Mouse (Mus musculus) frontal cortex, postnatal 25 days (tissue): ENCODE data around the gene Arfgef2.

ENCODE experiments used
- DNase-seq, 2 experiments: peaks; one replicate each; pipeline ENCODE4 v3.0.0; 2022; ENCODE audit warnings: low spot score in 2 of 2

Arfgef2 gene

GRCm38 (mm10) chr2:166805250-166806172, at the start of gene Arfgef2:
TSS of gene Arfgef2 (plus strand) at chr2:166805588.
- DNase-seq = peak; percentile 60 to 73

GRCm38 (mm10) chr2:166757969-166758368, 47.4 kb upstream of the Arfgef2 start:
- DNase-seq = no peak

GRCm38 (mm10) chr2:166764051-166764450, 41.3 kb upstream of the Arfgef2 start:
- no peak for DNase-seq

GRCm38 (mm10) chr2:166767591-166767990, 37.8 kb upstream of the Arfgef2 start:
- DNase-seq = no peak

GRCm38 (mm10) chr2:166771396-166771795, 34.0 kb upstream of the Arfgef2 start:
- no peak for DNase-seq

- DNase-seq = no peak
These were observed 31.8 kb upstream of the Arfgef2 start for GRCm38 (mm10) chr2:166773587-166773986.

- no peak for DNase-seq
These were observed 31.1 kb upstream of the Arfgef2 start for GRCm38 (mm10) chr2:166774275-166774674.

GRCm38 (mm10) chr2:166775357-166775893, 30.0 kb upstream of the Arfgef2 start:
- no peak for DNase-seq

GRCm38 (mm10) chr2:166776272-166776671, 29.1 kb upstream of the Arfgef2 start:
- DNase-seq = no peak

GRCm38 (mm10) chr2:166779956-166780355, 25.4 kb upstream of the Arfgef2 start:
- no peak for DNase-seq

GRCm38 (mm10) chr2:166780980-166781578, 24.3 kb upstream of the Arfgef2 start:
- DNase-seq = peak; percentile 71 to 79

GRCm38 (mm10) chr2:166784376-166784775, 21.0 kb upstream of the Arfgef2 start:
- no peak for DNase-seq

- DNase-seq = peak; percentile 80 to 88
These were observed 18.9 kb upstream of the Arfgef2 start for GRCm38 (mm10) chr2:166786353-166787004.

GRCm38 (mm10) chr2:166791738-166792137, 13.7 kb upstream of the Arfgef2 start:
- no peak for DNase-seq

GRCm38 (mm10) chr2:166792355-166792754, 13.0 kb upstream of the Arfgef2 start, which contains the start of gene Trp53rkb:
TSS of gene Trp53rkb (plus strand) at chr2:166792531.
- DNase-seq = no peak

GRCm38 (mm10) chr2:166793542-166794214, 11.7 kb upstream of the Arfgef2 start:
- DNase-seq = peak; percentile 65 to 81

- no peak for DNase-seq
These were observed 5.5 kb upstream of the Arfgef2 start for GRCm38 (mm10) chr2:166799615-166800472.

- DNase-seq = no peak
These were observed 4.9 kb upstream of the Arfgef2 start for GRCm38 (mm10) chr2:166800473-166800857.

- no peak for DNase-seq
These were observed 4.0 kb upstream of the Arfgef2 start for GRCm38 (mm10) chr2:166801436-166801835.

- DNase-seq = no peak
These were observed 2.1 kb upstream of the Arfgef2 start for GRCm38 (mm10) chr2:166803298-166803697.
